Mouse (Mus musculus): Measurements from ENCODE around the gene Slc4a2.

Slc4a2 gene

DNA sequence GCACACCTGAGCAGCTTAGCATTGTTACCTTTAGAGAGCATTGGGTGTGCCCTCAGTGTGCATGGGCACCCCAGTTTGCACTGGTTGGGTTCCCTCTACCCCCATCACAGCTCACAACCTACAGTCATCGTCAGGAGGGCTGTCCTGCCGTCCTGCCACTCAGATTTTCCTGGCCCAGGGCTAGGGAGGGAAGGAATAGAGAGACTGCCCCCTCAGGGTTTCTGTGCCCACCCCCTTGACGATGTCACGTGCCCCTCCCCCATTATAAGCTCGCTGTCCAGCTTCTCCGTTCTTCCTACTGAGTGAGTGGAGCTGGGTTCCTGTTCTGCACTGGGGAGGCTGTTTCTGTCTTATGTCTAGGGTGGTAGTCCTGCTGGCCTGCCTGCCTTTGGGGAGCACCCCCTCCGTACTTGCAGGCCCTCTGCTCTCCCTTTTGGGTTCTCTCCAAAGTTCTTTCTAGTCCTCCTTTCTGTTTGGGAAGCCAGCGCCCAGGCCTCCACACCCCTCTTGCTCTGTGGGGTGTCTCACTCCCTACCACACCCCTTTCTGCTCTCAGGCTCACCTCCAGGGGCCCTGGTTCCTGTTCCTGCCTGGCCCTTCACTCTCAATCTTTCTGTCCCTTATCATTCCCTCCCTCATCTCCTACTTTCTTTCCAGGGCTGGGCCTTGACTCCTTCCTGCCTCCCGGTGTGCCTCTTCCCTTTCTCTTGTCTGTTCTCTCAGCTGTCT lies 3.1 kb downstream of the Slc4a2 start:
- no peak for DNase-seq

DNA sequence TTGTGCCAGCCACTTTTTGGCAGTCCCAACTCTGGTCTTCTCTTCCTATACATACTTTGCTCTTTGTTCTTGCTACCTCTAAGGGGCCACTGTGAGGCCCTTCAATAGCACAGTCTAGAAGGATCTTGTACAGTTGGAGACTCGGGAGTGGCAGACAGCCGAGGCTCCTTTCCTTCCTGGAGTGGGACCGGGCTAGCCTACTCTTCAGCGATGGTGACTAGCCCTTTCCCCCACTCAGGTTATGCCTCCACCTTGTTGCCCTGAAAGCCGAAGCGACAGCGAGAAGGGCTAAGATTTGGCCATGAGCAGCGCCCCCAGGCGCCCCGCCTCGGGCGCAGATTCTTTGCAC lies 3.6 kb downstream of the Slc4a2 start:
- DNase-seq: no peak

DNA sequence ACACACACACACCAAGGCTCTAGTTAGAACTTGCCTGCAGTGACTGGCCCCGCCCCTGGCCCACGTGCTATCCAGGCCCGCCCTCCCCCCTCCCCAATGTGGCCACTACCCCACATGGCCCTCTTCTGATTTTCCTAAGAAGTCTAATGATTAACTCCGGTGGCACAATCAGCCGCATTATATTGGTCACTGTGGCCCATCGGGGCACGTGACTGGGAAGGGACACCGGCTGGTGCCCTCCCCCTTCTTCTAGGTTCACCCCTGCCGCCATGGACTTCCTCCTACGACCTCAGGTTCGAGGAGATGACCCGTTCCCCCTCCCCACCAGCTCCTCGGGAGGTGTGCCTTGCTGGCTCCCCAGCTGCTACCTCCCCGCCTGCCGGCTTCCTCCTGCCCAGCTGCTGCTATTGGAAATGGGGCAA lies 4.4 kb downstream of the Slc4a2 start:
- peak; percentile 79 for DNase-seq

DNA sequence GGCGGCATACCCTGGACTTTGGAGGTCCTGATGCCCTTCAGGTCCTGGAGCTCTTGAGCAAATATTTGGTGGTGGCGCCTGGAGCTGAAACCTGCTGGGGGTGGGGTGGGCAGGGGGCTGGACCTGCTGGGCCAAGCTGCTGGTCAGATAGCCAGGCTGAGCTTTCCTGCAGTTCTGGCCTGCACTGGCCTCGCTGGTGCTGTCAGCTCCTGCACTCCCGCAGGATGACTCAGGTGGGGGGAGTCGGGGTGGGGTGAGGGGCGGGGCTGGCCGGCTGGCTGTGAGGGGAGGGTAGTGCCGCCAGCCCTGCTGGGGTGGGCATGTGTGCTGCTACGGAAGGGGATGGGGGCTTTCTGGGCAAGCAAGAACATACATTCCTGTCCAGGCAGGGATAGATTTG lies 5.0 kb downstream of the Slc4a2 start:
- DNase-seq: no peak

DNA sequence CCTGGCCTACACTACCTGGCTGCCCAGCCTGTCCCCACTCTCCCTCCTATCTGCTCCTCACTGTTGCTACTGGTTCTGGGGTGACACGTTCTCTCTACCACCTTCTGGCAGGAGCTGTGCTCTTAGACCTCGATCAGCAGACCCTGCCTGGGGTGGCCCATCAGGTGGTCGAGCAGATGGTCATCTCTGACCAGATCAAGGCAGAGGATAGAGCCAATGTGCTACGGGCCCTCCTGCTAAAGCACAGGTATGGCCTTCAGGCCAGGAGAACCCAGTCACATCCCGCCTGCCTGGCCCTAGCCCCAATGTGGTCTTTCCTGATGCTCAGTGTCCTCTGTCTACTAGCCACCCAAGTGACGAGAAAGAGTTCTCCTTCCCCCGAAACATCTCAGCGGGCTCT lies 10.4 kb downstream of the Slc4a2 start:
- DNase-seq: no peak

DNA sequence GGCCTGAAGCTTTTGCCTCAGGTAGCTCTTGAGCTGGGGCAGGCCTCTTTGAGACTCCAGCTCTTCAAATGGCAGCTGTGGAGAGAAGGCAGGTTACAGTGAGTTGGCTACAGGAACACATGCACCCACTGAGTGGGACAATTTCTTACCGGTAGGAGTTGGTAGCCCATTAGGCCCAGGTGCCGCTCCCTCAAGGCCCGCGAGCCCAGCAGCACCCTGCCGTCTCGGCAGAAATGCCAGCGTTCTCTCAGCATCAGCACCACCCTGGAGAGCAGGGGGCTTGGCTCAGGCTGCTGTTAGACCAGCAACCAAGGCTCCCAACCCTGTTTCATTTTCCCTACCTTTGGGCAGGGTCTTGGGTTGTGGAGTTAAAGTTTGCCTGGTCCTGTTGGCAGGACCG lies 17.6 kb downstream of the Slc4a2 start:
- DNase-seq: no peak

DNA sequence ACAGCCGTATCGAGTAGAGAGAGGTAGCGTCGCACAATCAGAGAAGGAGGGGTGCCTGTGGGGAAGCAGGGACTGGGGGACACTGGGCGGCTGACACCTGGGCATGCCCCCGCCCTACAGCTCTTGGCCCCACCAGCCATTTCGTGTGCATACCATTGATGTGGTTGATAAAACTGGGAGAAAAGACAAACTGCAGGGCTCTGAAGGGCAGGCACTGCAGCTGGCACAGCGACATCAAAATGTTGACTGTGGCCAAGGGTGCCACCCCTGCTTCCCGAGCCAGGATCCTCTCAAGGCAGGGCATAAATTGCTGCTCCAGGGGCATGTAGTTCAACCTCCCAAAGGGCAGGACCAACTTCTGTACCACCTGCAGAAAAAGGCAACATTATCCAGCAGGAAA lies 18.4 kb downstream of the Slc4a2 start:
- no peak for DNase-seq

DNA sequence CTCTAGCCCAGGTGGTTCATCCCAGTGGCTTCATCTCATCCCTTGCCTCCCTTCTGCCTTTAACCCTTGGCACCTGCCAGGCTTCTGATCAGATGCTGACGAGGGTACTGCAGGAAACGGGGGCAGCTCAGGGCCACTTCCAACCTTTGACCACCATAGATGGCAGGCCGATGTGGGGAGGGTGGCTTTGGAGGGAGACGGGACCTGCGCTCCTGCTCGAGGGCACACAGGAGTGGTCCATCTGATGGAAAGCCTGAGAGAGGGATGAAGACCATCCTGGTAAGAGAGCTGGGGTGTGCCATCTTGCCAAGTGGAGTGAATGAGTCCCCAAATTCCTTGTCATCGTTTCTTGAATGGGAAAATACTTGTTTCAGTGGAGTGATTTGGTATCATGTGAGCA lies 19.6 kb downstream of the Slc4a2 start:
- no peak for DNase-seq

DNA sequence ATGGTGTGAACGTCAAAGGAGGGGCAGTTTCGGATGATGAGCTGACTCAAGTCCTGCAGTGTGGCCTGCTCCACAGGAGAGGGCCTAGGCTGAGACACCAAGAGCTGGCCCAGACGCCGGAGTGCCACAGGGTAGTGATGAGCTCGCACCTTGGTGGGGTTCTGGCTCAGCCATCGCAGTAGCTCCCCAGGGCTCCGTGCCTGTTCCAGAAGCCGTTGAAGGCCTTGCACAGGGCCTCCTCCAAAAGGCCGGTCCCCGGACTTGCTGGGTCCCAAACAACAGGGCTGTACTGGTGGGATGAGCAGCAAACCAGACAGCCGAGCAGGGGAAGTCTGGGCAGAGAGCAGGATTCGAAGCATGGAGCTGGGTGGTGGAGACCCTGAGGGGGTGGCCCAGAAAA lies 20.3 kb downstream of the Slc4a2 start:
- no peak for DNase-seq

DNA sequence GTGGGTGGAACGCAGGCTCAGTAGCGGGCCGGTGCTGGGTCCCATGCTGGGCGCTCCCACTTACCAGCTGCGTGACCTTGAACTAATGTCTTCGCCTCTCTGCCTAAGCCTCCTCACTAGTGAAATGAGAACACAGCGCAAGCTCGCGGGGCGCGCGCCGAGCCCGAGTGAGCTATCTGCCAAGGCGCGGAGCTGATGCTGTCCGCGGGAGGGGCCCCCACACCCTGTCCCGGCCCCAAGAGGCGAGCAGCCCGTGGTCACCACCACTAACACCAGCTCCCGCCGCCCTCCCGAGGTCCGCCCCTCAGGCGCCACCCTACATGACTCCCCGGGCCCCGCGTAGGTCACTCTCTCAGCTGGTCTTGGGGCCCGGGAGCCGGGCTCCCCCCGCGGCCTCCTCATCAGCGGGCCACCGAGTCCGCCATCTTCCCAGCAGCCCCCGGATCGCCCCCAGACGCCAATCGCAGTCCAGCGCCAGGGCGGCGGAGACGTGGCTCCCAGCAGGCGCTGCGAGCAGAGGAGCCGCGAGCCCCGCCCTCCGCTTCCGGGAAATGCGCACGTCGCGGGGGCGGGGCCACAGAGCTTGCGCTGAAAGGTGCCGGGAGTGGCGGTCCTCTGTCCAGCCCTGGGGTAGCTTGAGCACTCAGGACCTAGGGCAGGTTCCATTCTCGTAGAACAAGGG lies 21.2 kb downstream of the Slc4a2 start, which contains the start of gene Fastk:
Fastk (minus strand) TSS at position 542 of the 682 bp plus-strand sequence.
- DNase-seq: peak; percentile 96

DNA sequence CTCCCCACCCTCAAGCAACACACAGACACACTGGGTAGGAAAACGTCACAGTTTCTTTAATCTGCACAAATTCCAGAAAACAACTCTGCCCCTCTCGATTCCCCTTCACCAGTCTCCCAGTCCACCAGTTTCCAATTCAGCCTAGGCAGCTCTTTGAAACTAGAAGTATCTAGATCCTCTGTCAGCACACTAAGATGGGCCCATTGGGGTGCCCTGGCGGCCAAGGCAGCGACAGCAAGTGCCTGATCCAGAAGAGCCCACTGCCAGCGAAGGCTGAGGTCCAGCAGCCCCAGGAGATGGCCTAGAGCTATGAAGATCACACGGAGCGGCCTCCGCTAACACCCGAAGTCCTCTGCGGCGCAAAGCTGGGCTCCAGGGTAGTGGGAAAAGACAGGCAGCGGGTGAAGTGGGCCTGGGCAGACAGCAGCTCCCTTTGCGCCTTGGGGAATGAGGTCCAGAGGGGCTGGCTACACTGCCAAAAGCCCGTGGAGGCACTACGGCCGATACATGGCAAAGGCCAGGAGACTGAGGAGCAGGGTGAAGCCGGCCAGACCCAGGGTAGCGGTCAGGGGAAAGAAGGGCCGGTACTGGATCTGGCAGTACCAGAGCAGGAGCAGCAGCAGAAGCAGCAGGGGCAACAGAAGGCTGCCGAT lies 21.9 kb downstream of the Slc4a2 start:
- no peak for DNase-seq

DNA sequence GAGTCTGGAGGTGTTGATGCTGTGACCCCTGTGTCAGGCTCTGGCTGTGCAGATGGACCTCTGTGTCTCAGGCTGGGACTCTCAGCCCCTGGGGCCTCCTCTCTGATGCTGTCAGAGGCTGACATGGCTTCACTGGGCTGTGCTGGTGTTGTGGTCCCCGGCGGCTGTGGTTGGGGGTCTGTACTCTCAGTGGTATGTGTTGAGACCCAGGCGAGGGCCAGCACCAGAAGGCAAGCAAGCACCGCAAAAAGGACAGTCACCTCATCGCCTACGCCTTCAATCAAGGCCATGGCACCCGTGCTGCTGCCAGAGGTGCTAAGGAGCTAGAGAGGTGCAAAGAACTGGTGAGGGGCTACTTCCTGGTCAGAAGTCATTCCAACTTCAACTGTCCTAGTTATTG lies 23.0 kb downstream of the Slc4a2 start:
- no peak for DNase-seq

DNA sequence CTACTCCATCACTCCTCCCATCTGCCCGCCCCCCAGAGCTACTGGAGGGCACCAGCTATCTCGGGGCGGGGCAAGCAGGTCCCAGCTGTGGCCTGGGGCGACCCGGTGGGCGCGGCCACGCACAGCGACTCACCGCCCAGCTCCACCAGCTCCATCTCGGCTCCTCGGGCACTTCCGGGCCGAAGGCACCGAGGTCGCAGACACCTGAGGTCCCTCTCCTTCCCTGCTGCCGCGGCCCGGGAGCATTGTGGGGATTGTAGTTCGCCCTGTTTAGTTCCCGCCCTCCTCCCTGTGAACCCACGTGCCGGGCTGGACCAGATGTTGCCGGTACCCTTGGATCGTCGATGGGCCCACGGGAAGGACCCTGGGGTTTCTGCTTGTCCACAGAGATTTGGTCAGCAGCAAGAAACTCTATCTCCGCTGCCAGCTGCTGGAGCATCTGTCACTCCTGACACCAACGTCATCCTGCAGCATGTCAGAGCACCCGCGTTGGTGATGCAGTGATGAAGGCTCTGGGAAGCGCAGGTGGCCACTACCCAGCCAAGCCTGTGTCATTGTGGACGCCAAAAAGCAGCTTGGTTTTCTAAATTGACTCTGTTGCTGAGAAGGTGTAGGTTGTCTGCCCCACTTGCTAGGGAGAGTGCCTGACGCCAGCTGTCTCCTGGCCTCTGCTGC lies 24.1 kb downstream of the Slc4a2 start, which contains the start of gene Tmub1:
Tmub1 (minus strand) TSS at position 231 of the 675 bp plus-strand sequence.
- DNase-seq: peak; percentile 91

DNA sequence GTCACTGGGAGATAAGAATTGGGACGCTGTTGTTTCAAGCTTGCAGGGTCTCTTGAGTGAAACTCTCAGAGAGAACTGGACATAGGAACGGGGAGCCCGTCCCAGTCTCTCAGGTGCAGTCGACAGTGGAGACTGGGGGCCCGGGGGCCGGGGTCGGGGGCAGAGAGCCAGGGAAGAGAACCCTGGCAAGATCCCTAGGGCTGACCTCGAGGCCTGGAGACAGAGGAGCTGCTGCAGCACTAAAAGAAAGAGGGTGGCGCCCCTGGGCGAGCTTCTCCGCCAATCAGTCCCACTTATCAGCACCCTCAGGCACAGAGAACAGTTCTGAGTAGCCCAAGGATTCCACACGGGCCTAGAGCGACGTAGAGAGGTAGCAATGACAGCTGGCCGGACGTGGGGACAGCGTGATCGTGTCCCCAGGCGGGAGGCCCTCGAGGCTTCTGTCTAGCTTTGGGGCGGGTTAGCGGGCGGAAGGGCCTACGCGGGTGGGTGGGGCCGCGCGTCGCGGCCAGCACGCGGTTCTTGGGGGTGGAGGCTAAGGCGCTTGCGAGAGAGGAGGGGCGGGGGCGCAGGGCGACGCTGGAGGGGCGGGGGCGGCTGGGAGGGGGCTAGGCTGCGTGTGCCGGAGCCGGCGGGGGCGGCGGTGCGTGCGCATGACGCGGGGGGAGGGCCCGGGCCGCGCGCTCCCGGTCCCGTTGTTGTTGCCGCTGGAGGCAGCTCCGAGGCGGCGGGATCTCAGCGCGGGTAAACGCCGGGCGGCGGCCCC lies 27.8 kb downstream of the Slc4a2 start:
- DNase-seq: peak; percentile 90

DNA sequence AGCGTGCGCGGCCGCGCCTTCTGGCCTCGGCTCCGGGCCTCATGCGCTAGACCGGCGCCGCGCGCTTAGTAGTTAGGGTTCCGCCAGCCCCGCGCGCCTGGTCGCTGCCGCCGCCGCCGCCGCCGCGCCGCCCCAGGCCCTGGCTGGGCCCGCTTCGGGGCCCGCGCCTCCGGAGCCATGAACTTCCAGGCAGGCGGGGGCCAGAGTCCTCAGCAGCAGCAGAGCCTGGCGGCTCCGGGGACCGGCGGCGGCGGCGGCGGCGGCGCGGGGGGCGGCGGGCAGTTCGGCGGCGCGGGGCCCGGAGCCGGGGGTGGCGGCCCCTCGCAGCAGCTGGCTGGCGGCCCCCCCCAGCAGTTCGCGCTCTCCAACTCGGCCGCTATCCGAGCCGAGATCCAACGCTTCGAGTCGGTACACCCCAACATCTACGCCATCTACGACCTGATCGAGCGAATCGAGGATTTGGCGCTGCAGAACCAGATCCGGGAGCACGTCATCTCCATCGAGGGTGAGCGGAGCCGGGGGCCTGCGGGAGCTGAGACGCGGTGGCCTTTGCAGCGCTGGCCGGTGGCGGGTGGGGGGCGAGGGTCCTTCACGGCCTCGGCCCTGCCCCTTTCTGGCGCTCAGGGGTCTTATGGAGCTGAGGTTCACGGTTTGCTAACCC lies 28.5 kb downstream of the Slc4a2 start, which contains the start of gene Agap3:
Agap3 (plus strand) TSS at position 148 of the 661 bp plus-strand sequence.
- DNase-seq: peak; percentile 35

DNA sequence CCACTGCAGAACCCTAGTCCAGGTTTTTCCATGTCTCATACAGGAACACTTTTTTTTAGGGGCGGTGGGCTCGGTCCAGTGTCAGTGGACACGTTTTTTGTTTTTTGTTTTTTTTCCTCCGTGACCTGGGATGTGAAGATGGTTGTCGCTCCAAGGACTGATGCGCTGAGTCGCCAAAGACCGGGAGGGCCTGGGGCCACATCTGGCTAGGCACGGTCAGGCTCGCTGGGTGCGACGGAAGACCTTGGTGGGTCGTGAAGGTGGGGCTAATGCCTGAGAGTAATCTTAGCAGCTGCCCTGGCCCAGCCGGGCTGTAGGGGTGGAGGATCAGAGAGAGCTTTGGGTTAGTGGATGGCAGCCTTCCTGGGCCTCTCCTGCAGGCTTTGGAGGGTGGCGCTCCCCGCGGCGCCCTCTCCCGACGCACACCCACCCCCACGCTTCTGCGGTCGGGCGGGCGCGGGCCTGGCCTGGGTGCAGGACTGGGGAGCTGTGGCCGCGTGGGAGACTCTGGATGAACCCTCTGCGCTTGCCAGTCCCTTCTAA lies 29.1 kb downstream of the Slc4a2 start:
- no peak for DNase-seq

DNA sequence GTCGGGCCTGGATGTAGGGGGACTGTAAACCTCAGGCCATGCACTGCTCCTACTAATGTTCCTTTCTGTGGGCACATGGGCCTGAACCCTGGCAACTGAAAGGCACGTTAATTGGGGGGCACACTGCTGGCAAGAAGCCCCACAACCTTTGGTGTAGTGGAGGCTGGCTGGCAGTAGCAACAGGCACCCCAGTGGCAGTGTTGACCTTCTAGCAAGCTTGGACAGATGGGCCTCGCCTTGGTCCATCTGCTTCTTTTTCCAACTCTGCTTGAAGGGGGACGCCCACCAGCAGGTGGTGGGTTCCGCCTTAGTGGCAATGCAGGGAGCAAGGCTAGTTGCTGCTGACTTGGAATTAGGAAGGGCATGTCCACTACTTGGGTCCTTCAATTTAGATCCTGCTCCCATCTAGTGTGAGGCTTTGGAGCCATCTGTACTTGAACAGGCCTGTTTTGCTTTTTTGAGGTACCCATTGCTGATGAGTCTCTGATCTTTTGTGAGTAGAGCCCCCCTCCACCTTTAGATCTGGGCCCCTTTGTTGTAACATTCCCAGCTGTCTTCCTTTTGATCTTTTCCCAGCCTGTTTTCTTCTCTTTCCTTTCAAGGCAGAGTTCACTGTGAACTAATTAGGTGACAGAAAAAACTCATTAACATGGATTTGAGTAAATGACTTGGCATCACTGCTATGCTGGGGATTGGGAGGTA lies 29.8 kb downstream of the Slc4a2 start:
- no peak for DNase-seq

DNA sequence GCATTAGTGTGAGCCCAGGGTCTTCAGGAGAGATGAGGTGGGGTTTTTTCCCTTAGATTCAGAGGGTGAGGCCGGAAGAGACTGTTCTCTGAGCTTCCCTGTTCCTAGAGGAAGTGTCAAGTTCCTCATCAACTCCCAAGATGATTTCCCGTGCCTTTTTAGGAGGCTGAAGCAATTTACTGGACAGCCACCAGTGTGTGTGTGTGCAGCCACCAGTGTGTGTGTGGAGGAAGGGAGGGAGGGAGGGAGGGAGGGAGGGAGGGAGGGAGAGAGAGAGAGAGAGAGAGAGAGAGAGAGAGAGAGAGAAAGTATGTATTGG lies 30.3 kb downstream of the Slc4a2 start:
- DNase-seq: no peak

DNA sequence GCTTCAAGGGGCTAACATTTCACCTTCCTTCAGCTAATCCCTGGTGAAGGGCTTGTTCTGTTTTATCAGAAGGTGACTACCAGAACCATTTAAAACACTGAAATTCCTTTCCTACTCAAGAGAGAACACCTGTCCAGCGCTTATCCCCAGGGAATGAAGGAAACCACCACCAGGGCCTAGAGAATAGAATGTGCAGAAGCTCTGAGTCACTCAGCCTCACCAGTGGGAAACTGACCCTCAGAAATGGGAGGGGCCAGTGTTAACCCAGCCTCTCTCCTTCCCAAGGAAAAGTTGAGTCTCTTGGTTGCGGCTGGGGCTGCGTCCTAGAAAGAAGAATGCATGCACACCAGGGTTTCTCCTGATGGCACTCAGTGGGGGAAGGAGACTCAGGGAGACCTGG lies 31.4 kb downstream of the Slc4a2 start:
- no peak for DNase-seq

DNA sequence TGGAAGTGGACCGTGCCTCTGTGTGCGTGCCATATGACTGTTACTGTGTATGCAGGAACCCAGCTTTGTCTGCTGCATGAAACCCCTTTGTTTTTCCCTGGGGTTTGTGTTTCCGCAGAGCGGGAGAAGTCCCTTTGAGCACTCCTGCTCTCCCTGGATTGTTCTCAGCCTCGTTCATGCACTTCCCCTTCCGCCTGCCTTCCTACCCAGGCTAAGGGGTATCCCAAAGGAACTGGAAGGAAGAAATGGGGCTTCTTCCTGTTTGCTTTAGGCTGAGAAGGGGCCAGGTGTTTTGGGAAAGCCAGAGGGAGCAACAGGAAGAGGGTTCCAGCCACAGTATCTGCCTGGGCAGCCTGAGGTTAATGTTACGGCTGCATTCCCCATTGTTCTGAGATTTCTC lies 32.0 kb downstream of the Slc4a2 start:
- DNase-seq: no peak

DNA sequence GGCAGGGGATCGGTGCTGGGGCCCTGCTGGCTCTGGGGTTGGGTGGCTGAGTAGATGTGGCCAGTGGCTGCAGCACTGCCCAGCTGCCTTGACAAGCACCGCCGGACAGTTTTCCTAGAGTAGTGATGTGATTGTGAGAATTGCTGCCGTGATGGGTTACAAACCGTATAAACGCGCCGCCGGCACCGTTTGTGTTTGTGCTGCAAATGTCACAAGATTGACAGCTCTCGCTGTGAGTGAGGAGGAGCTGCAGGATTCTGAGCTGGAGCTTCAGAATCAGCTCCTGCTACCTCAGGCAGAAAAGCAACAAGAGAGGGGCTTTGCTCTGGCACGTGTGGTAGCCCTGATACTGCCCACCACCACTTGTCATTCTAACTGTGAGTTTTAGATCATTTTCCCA lies 43.1 kb downstream of the Slc4a2 start:
- no peak for DNase-seq

All from lung, postnatal 36 days (tissue).